Mouse (Mus musculus): ENCODE measurements around the gene Homer2. TPM values are rescaled to one million over a fixed set of nuclear protein-coding genes. Genes with fewer than 3 reads are reported as not detected.

Gene Homer2
- polyA plus RNA-seq, 1 experiment: 0.05 TPM

DNA sequence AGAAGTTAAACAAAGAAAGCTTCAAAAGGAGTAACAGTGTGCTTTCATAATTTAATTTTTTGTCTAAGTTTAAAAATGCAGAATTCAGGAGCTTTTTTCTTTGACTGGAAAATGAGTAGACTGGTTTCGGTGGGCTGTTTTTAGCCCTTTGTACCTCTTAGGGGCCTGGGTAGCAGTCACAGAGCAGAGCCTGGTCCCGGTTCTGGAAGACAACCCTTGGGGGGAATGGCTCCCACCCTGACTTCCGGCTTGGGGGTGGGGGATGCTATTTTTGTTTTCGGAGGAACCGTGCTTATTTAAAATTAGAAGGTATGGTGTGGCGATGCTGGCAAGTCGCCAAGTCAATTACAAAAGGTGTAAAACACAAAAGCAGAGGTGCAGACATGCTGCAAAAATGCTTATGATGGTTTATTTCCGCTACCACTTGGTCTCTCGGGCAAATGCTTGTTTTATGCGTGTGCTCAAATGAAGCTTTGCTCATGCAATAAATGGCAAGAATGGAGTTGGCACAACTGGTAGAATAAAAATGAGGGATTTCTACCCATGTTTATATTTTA lies 34.5 kb downstream of the Homer2 start:
- Histone ChIP-seq H3K4me3 (ENCODE audit: insufficient read depth, poor library complexity, severe bottlenecking) (no peak overlapping the region), H3K27me3 (ENCODE audit: control insufficient read depth, insufficient read depth, insufficient read length) (peaks cover 5% of the 10 kb centered on the region), H3ac (ENCODE audit: control insufficient read depth, insufficient read length, low read depth) (no peak overlapping the region), H3K79me3 (ENCODE audit: low read depth) (no peaks in the 10 kb centered on the region), H3K36me3 (ENCODE audit: control insufficient read depth, insufficient read depth) (no peaks in the 10 kb centered on the region), H3K79me2 (ENCODE audit: control insufficient read depth, insufficient read depth) (no peaks in the 10 kb centered on the region)
- TF ChIP-seq MAX (IDR thresholded peaks at IDR 0.05): no peak

DNA sequence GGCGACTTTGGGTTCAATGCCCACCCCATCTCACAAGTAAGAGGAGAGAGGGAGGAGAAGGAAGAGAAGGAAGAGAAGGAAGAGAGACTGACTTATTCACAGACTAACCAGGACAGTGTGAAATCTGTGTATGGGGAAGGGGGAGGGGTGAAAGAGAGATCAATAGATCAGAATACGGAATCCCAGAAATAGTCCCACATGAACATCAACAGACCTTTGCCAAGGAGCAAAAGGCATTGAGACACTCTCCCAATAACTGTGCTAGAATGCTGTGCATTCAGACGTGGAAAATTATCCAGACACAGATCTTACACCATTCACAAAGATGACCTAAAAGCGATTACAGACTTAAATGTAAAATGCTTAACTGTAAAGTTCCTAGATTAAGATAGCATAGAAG lies 40.2 kb downstream of the Homer2 start:
- Histone ChIP-seq H3K79me3 (ENCODE audit: low read depth) (no peaks in the 10 kb centered on the region), H3K36me3 (ENCODE audit: control insufficient read depth, insufficient read depth) (no peaks in the 10 kb centered on the region)
- no peak for TF ChIP-seq FOSL1 (IDR thresholded peaks at IDR 0.05; ENCODE audit: insufficient read depth, low read length, poor library complexity, severe bottlenecking)
- no peak for TF ChIP-seq USF1 (IDR thresholded peaks at IDR 0.05; ENCODE audit: low read depth)
- no peak for TF ChIP-seq CEBPB (IDR thresholded peaks at IDR 0.05; ENCODE audit: low read depth)
- no peak for TF ChIP-seq MYOG (IDR thresholded peaks at IDR 0.05; ENCODE audit: control insufficient read depth, extremely low read depth, insufficient read length)
- TF ChIP-seq MAX (IDR thresholded peaks at IDR 0.05): no peak
- TF ChIP-seq MYOD1 (IDR thresholded peaks at IDR 0.05; ENCODE audit: control insufficient read depth, insufficient read length, low read depth): no peak
- no peak for TF ChIP-seq CTCF (IDR thresholded peaks at IDR 0.05; ENCODE audit: control insufficient read depth, insufficient read depth, insufficient read length)

DNA sequence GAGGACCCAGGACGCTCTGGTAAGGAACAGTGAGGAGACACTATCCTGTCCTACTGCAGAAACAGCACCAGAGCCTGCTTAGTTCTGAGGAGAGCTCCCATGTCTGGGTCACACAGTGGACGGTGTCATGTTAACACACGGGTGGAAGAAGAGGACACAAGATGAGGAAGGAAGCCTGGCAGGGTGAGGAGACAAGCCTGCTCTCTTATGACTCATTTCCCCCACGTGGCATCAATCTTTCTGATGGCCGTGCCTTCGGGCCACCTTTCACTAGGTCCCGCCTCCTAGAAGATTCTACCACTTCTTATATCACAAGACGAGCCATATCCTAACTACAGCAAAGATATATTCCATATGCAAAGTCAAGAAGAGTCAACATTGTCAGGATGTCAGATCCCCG lies 40.7 kb downstream of the Homer2 start:
- Histone ChIP-seq H3K27me3 (ENCODE audit: control insufficient read depth, insufficient read depth, insufficient read length) (peaks cover 4% of the 10 kb centered on the region), H3K4me3 (ENCODE audit: insufficient read depth, poor library complexity, severe bottlenecking) (no peak overlapping the region), H3K36me3 (ENCODE audit: control insufficient read depth, insufficient read depth) (no peaks in the 10 kb centered on the region), H3K79me2 (ENCODE audit: control insufficient read depth, insufficient read depth) (no peaks in the 10 kb centered on the region), H3ac (ENCODE audit: control insufficient read depth, insufficient read length, low read depth) (no peak overlapping the region), H3K79me3 (ENCODE audit: low read depth) (no peaks in the 10 kb centered on the region)
- TF ChIP-seq CEBPB (IDR thresholded peaks at IDR 0.05; ENCODE audit: low read depth) (no peak), CTCF (IDR thresholded peaks at IDR 0.05; ENCODE audit: control insufficient read depth, insufficient read depth, insufficient read length) (no peak), USF1 (IDR thresholded peaks at IDR 0.05; ENCODE audit: low read depth) (no peak), MYOD1 (IDR thresholded peaks at IDR 0.05; ENCODE audit: control insufficient read depth, insufficient read length, low read depth) (no peak), FOSL1 (IDR thresholded peaks at IDR 0.05; ENCODE audit: insufficient read depth, low read length, poor library complexity, severe bottlenecking) (no peak), MYOG (IDR thresholded peaks at IDR 0.05; ENCODE audit: control insufficient read depth, extremely low read depth, insufficient read length) (no peak), MAX (IDR thresholded peaks at IDR 0.05) (no peak)

More for the DNA sequence above, 40.2 kb downstream of the Homer2 start:
- no peak overlapping the region for H3ac ChIP-seq (ENCODE audit: control insufficient read depth, insufficient read length, low read depth)
- H3K79me2 ChIP-seq (ENCODE audit: control insufficient read depth, insufficient read depth): no peaks in the 10 kb centered on the region
- no peak overlapping the region for H3K4me3 ChIP-seq (ENCODE audit: insufficient read depth, poor library complexity, severe bottlenecking)
- peaks cover 4% of the 10 kb centered on the region for H3K27me3 ChIP-seq (ENCODE audit: control insufficient read depth, insufficient read depth, insufficient read length)

DNA sequence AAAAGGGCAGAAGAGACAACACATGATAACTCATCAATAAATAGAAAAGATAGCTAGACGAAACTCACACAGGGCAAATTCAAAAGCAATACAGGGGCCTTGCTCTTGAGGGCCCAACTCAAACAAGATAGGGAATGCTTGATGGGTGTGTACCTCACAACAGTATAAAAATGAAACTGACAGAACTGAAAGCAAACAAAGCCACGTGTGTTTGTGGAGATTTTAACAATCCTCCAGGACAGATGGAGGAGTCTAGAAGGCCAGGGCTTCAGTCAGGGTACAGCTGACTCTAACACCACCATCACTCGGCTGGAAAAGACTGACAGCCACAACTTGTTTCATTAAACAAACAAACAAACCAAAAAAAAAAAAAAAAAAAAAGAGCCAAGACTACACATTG lies 44.3 kb downstream of the Homer2 start:
- H3K79me3 ChIP-seq (ENCODE audit: low read depth): no peaks in the 10 kb centered on the region
- H3K27me3 ChIP-seq (ENCODE audit: control insufficient read depth, insufficient read depth, insufficient read length): peaks cover 4% of the 10 kb centered on the region
- no peaks in the 10 kb centered on the region for H3K36me3 ChIP-seq (ENCODE audit: control insufficient read depth, insufficient read depth)
- TF ChIP-seq CTCF (IDR thresholded peaks at IDR 0.05; ENCODE audit: control insufficient read depth, insufficient read depth, insufficient read length) (no peak), MYOG (IDR thresholded peaks at IDR 0.05; ENCODE audit: control insufficient read depth, extremely low read depth, insufficient read length) (no peak), CEBPB (IDR thresholded peaks at IDR 0.05; ENCODE audit: low read depth) (no peak)
- H3K4me3 ChIP-seq (ENCODE audit: insufficient read depth, poor library complexity, severe bottlenecking): no peak overlapping the region
- H3ac ChIP-seq (ENCODE audit: control insufficient read depth, insufficient read length, low read depth): no peak overlapping the region
- H3K79me2 ChIP-seq (ENCODE audit: control insufficient read depth, insufficient read depth): no peaks in the 10 kb centered on the region

DNA sequence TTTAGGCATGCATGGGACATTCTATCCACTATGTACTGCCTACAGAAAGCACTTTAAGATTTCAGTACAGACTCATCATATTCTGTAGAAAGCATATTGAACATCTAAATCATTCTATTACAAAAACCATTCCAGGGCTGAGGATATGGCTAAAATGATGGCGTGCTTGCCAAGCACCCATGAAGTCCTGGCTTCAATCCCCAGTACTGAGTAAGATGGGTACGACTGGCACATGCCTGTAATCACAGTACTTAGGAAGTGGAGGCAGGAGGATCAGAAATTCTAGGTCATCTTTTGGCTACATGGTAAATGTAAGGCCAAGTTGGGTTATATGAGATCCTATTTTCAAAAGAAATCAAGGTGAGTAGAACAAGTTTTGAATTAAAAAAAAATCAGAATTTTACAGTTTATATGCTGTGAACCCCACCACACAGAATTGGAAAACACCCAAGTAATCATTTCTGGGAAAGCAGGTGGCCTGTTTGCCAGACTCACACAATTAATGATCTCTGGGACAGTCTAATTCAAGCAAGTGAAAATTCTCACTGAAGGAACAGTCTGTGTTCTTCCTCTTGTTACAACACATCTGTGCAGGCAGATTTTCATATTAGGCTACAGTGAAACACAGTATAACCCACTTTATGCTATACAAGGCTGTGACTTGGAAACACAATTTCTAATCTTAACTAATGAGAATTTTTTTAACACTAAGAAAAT lies 49.5 kb downstream of the Homer2 start:
- Histone ChIP-seq H3K79me2 (ENCODE audit: control insufficient read depth, insufficient read depth) (no peaks in the 10 kb centered on the region), H3K36me3 (ENCODE audit: control insufficient read depth, insufficient read depth) (no peaks in the 10 kb centered on the region), H3ac (ENCODE audit: control insufficient read depth, insufficient read length, low read depth) (no peak overlapping the region), H3K4me3 (ENCODE audit: insufficient read depth, poor library complexity, severe bottlenecking) (no peak overlapping the region), H3K27me3 (ENCODE audit: control insufficient read depth, insufficient read depth, insufficient read length) (peaks cover 16% of the 10 kb centered on the region), H3K79me3 (ENCODE audit: low read depth) (no peaks in the 10 kb centered on the region)
- TF ChIP-seq MYOD1 (IDR thresholded peaks at IDR 0.05; ENCODE audit: control insufficient read depth, insufficient read length, low read depth) (no peak), USF1 (IDR thresholded peaks at IDR 0.05; ENCODE audit: low read depth) (no peak), CTCF (IDR thresholded peaks at IDR 0.05; ENCODE audit: control insufficient read depth, insufficient read depth, insufficient read length) (no peak), CEBPB (IDR thresholded peaks at IDR 0.05; ENCODE audit: low read depth) (no peak), MYOG (IDR thresholded peaks at IDR 0.05; ENCODE audit: control insufficient read depth, extremely low read depth, insufficient read length) (no peak), FOSL1 (IDR thresholded peaks at IDR 0.05; ENCODE audit: insufficient read depth, low read length, poor library complexity, severe bottlenecking) (no peak)

DNA sequence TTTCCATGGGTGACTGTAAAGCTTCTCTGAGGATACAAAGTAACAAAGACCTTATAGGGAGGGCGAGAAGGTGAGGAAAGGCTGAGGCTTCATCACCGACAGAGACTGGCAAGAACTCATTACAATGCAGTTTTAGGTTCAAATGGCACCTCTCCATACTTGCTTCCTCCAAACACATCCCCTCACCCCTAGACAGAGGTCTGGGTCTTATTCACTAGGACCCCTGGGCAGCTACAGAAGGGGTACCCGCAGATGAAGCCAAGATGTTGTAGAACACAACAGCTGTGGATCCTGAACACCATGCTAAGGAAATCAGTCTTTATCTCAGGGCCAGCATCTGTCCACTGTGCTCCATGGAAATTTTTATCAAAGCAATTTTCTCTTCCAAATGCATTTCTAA lies 50.3 kb downstream of the Homer2 start:
- TF ChIP-seq MYOD1 (IDR thresholded peaks at IDR 0.05; ENCODE audit: control insufficient read depth, insufficient read length, low read depth) (no peak), CEBPB (IDR thresholded peaks at IDR 0.05; ENCODE audit: low read depth) (no peak), MAX (IDR thresholded peaks at IDR 0.05) (no peak), MYOG (IDR thresholded peaks at IDR 0.05; ENCODE audit: control insufficient read depth, extremely low read depth, insufficient read length) (no peak), FOSL1 (IDR thresholded peaks at IDR 0.05; ENCODE audit: insufficient read depth, low read length, poor library complexity, severe bottlenecking) (no peak), CTCF (IDR thresholded peaks at IDR 0.05; ENCODE audit: control insufficient read depth, insufficient read depth, insufficient read length) (no peak), USF1 (IDR thresholded peaks at IDR 0.05; ENCODE audit: low read depth) (no peak)
- peaks cover 16% of the 10 kb centered on the region for H3K27me3 ChIP-seq (ENCODE audit: control insufficient read depth, insufficient read depth, insufficient read length)

More for the DNA sequence above, 50.3 kb downstream of the Homer2 start:
- no peaks in the 10 kb centered on the region for H3K79me3 ChIP-seq (ENCODE audit: low read depth)
- no peaks in the 10 kb centered on the region for H3K79me2 ChIP-seq (ENCODE audit: control insufficient read depth, insufficient read depth)
- no peak overlapping the region for H3K4me3 ChIP-seq (ENCODE audit: insufficient read depth, poor library complexity, severe bottlenecking)
- no peak overlapping the region for H3ac ChIP-seq (ENCODE audit: control insufficient read depth, insufficient read length, low read depth)
- H3K36me3 ChIP-seq (ENCODE audit: control insufficient read depth, insufficient read depth): no peaks in the 10 kb centered on the region
